Mouse (Mus musculus) hindbrain, embryonic 13.5 days (tissue): ENCODE results near the gene Sel1l3. TPM values are rescaled to one million over a fixed set of nuclear protein-coding genes. Genes with fewer than 3 reads are reported as not detected.

Experiments
- ATAC-seq: fragments of 200-750 bp; cut with Nextera tagmentation; 2 replicates; pipeline ENCODE4 v1.8.0; 2017; ENCODE audit warnings: moderate TSS enrichment; ENCODE audit not compliant: low FRiP score
- H3K27ac ChIP-seq: fragments of 300-500 bp; sonication (generic); 2 replicates; pipeline ENCODE4 v1.5.1; 2015; ENCODE audit warnings: inconsistent platforms, mild to moderate bottlenecking, moderate library complexity
- H3K27me3 ChIP-seq: fragments of 300-500 bp; sonication (generic); 2 replicates; pipeline ENCODE4 v1.6.1; 2015; ENCODE audit warnings: mild to moderate bottlenecking, inconsistent platforms
- H3K36me3 ChIP-seq: fragments of 300-500 bp; sonication (generic); 2 replicates; pipeline ENCODE4 v1.6.1; 2015; ENCODE audit warnings: mild to moderate bottlenecking, inconsistent platforms
- H3K4me1 ChIP-seq: fragments of 300-500 bp; sonication (generic); replicated peaks from 2 replicates; pipeline ENCODE4 v1.6.1; 2015; ENCODE audit warnings: inconsistent platforms
- H3K4me2 ChIP-seq: fragments of 300-500 bp; sonication (generic); 2 replicates; pipeline ENCODE4 v1.6.1; 2015; ENCODE audit warnings: inconsistent platforms, mild to moderate bottlenecking, moderate library complexity
- H3K4me3 ChIP-seq: fragments of 300-500 bp; sonication (generic); 2 replicates; pipeline ENCODE4 v1.5.1; 2015; ENCODE audit warnings: mild to moderate bottlenecking, inconsistent platforms
- H3K9ac ChIP-seq: fragments of 300-500 bp; sonication (generic); 2 replicates; pipeline ENCODE4 v1.6.1; 2015; ENCODE audit warnings: mild to moderate bottlenecking, inconsistent platforms
- H3K9me3 ChIP-seq: fragments of 300-500 bp; sonication (generic); 2 replicates; pipeline ENCODE4 v1.6.1; 2016; ENCODE audit warnings: inconsistent platforms
- WGBS: fragments of 180-500 bp; shearing (Covaris S2); methylation state at CpG from one replicate; pipeline ENCODE4 v1.1.7; 2015; 5-methylcytosine and 5-hydroxymethylcytosine counted together
- polyA plus RNA-seq: library from polyadenylated mRNA; unstranded; fragments of >200 nt; fragmentation: Nextera tagmentation; extraction: Ambion mirVana; gene quantifications from 2 replicates; pipeline ENCODE4 v1.2.1, GENCODE M21; 2015

Gene Sel1l3
- polyA plus RNA-seq, 1 experiment from 2014 or later: 5.2 TPM

- 40% methylated on average over 11 of the region's 11 CpGs for WGBS
- Histone ChIP-seq H3K36me3 (no peaks in the 10 kb centered on the region), H3K9ac (no peak overlapping the region), H3K4me3 (no peak overlapping the region), H3K4me1 (peaks cover 23% of the 10 kb centered on the region), H3K27me3 (no peaks in the 10 kb centered on the region), H3K4me2 (no peak overlapping the region), H3K9me3 (no peaks in the 10 kb centered on the region), H3K27ac (no peak overlapping the region)
- ATAC-seq: 0 out of 2 replicates have a peak, but pooled peaks have one; percentile 26
Measured at GRCm38 (mm10) chr5:53239831-53240440, 26.2 kb upstream of the Sel1l3 start.

GRCm38 (mm10) chr5:53239189-53239588 is 25.5 kb upstream of the Sel1l3 start:
- 92% methylated on average over 7 of the region's 7 CpGs for whole genome bisulfite sequencing
- ATAC-seq: no peak

GRCm38 (mm10) chr5:53238761-53239160 is 25.0 kb upstream of the Sel1l3 start:
- no peaks in the 10 kb centered on the region for H3K36me3 ChIP-seq
- H3K27me3 ChIP-seq: no peaks in the 10 kb centered on the region
- no peak overlapping the region for H3K9ac ChIP-seq
- WGBS: 71% methylated on average over 7 of the region's 7 CpGs
- no peak for ATAC-seq
- H3K9me3 ChIP-seq: no peaks in the 10 kb centered on the region
- H3K4me2 ChIP-seq: no peak overlapping the region
- H3K4me3 ChIP-seq: no peak overlapping the region
- H3K27ac ChIP-seq: no peak overlapping the region
- H3K4me1 ChIP-seq: peaks cover 23% of the 10 kb centered on the region

More at GRCm38 (mm10) chr5:53239189-53239588, 25.5 kb upstream of the Sel1l3 start:
- no peak overlapping the region for H3K27ac ChIP-seq
- no peaks in the 10 kb centered on the region for H3K27me3 ChIP-seq
- H3K9ac ChIP-seq: no peak overlapping the region
- H3K4me1 ChIP-seq: peaks cover 23% of the 10 kb centered on the region
- H3K4me3 ChIP-seq: no peak overlapping the region
- no peak overlapping the region for H3K4me2 ChIP-seq
- no peaks in the 10 kb centered on the region for H3K36me3 ChIP-seq
- no peaks in the 10 kb centered on the region for H3K9me3 ChIP-seq

GRCm38 (mm10) chr5:53236749-53237148 is 23.0 kb upstream of the Sel1l3 start:
- Histone ChIP-seq H3K27me3 (no peaks in the 10 kb centered on the region), H3K4me1 (peaks cover 17% of the 10 kb centered on the region), H3K27ac (no peak overlapping the region), H3K9me3 (no peaks in the 10 kb centered on the region), H3K4me3 (no peak overlapping the region), H3K4me2 (no peak overlapping the region), H3K9ac (no peak overlapping the region), H3K36me3 (no peaks in the 10 kb centered on the region)
- ATAC-seq: no peak
- WGBS: 89% methylated on average over 7 of the region's 8 CpGs

- no peaks in the 10 kb centered on the region for H3K27me3 ChIP-seq
- H3K36me3 ChIP-seq: no peaks in the 10 kb centered on the region
- no peaks in the 10 kb centered on the region for H3K9me3 ChIP-seq
- WGBS: 59% methylated on average over 5 of the region's 5 CpGs
- H3K9ac ChIP-seq: no peak overlapping the region
- H3K27ac ChIP-seq: no peak overlapping the region
- no peak for ATAC-seq
- H3K4me1 ChIP-seq: peaks cover 12% of the 10 kb centered on the region
- no peak overlapping the region for H3K4me2 ChIP-seq
- no peak overlapping the region for H3K4me3 ChIP-seq
Measured at GRCm38 (mm10) chr5:53236136-53236535, 22.4 kb upstream of the Sel1l3 start.

GRCm38 (mm10) chr5:53235551-53235950 is 21.8 kb upstream of the Sel1l3 start:
- peaks cover 11% of the 10 kb centered on the region for H3K4me1 ChIP-seq
- H3K36me3 ChIP-seq: no peaks in the 10 kb centered on the region
- H3K4me2 ChIP-seq: no peak overlapping the region
- 26% methylated on average over 4 of the region's 4 CpGs for WGBS
- no peaks in the 10 kb centered on the region for H3K27me3 ChIP-seq
- H3K27ac ChIP-seq: no peak overlapping the region
- no peak overlapping the region for H3K4me3 ChIP-seq
- ATAC-seq: no peak
- no peaks in the 10 kb centered on the region for H3K9me3 ChIP-seq
- no peak overlapping the region for H3K9ac ChIP-seq

GRCm38 (mm10) chr5:53230560-53230959 is 16.8 kb upstream of the Sel1l3 start:
- no peak overlapping the region for H3K4me2 ChIP-seq
- H3K4me3 ChIP-seq: no peak overlapping the region
- H3K9ac ChIP-seq: no peak overlapping the region
- no peaks in the 10 kb centered on the region for H3K27me3 ChIP-seq
- WGBS: 58% methylated on average over 4 of the region's 4 CpGs
- H3K27ac ChIP-seq: no peak overlapping the region
- no peak for ATAC-seq
- no peaks in the 10 kb centered on the region for H3K4me1 ChIP-seq
- H3K9me3 ChIP-seq: no peaks in the 10 kb centered on the region
- no peaks in the 10 kb centered on the region for H3K36me3 ChIP-seq

- 95% methylated on average over 13 of the region's 13 CpGs for WGBS
- H3K27me3 ChIP-seq: no peaks in the 10 kb centered on the region
- H3K36me3 ChIP-seq: no peaks in the 10 kb centered on the region
- H3K4me1 ChIP-seq: peaks cover 4% of the 10 kb centered on the region; the same call in 1 of the 2 replicates
- H3K27ac ChIP-seq: no peak overlapping the region
- ATAC-seq: no peak
- H3K4me2 ChIP-seq: no peak overlapping the region
- no peak overlapping the region for H3K4me3 ChIP-seq
- H3K9me3 ChIP-seq: no peaks in the 10 kb centered on the region
- no peak overlapping the region for H3K9ac ChIP-seq
Measured at GRCm38 (mm10) chr5:53225434-53225833, 11.7 kb upstream of the Sel1l3 start.

- H3K4me2 ChIP-seq: no peak overlapping the region
Measured at GRCm38 (mm10) chr5:53214801-53215200, 1.1 kb upstream of the Sel1l3 start.

GRCm38 (mm10) chr5:53214362-53214761 is 635 bp upstream of the Sel1l3 start:
- whole genome bisulfite sequencing: 9% methylated on average over 5 of the region's 5 CpGs
- H3K4me2 ChIP-seq: peak overlapping the region; percentile 97
- H3K9ac ChIP-seq: peak overlapping the region; percentile 88
- H3K27ac ChIP-seq: peak overlapping the region; percentile 80
- H3K4me1 ChIP-seq: peaks cover 47% of the 10 kb centered on the region
- H3K27me3 ChIP-seq: peaks cover 21% of the 10 kb centered on the region
- no peaks in the 10 kb centered on the region for H3K36me3 ChIP-seq
- ATAC-seq: peak; percentile 7; the same call in 1 of the 2 replicates
- peak overlapping the region; percentile 75 for H3K4me3 ChIP-seq
- H3K9me3 ChIP-seq: no peaks in the 10 kb centered on the region

More at GRCm38 (mm10) chr5:53214801-53215200, 1.1 kb upstream of the Sel1l3 start:
- 0% methylated on average over 1 of the region's 1 CpGs for WGBS
- Histone ChIP-seq H3K4me1 (peaks cover 43% of the 10 kb centered on the region), H3K27me3 (peaks cover 20% of the 10 kb centered on the region), H3K27ac (peak overlapping the region; percentile 80; the same call in 1 of the 2 replicates), H3K36me3 (no peaks in the 10 kb centered on the region), H3K9ac (no peak overlapping the region), H3K9me3 (no peaks in the 10 kb centered on the region), H3K4me3 (no peak overlapping the region)
- 0 out of 2 replicates have a peak, but pooled peaks have one; percentile 0 for ATAC-seq

GRCm38 (mm10) chr5:53212782-53213710 is 681 bp downstream of the Sel1l3 start:
- peak overlapping the region; percentile 75 for H3K4me3 ChIP-seq
- peaks cover 21% of the 10 kb centered on the region for H3K27me3 ChIP-seq
- ATAC-seq: peak; percentile 50
- no peaks in the 10 kb centered on the region for H3K9me3 ChIP-seq
- H3K36me3 ChIP-seq: no peaks in the 10 kb centered on the region
- peaks cover 48% of the 10 kb centered on the region for H3K4me1 ChIP-seq
- peak overlapping the region; percentile 88 for H3K9ac ChIP-seq
- peak overlapping the region; percentile 97 for H3K4me2 ChIP-seq
- peak overlapping the region; percentile 80 for H3K27ac ChIP-seq
- under 1% methylated on average over 39 of the region's 99 CpGs for WGBS

GRCm38 (mm10) chr5:53212087-53212781 is 1.5 kb downstream of the Sel1l3 start:
- no peaks in the 10 kb centered on the region for H3K36me3 ChIP-seq
- H3K4me2 ChIP-seq: peak overlapping the region; percentile 97
- WGBS: 24% methylated on average over 20 of the region's 20 CpGs
- peak overlapping the region; percentile 80 for H3K27ac ChIP-seq
- H3K9ac ChIP-seq: peak overlapping the region; percentile 88
- peaks cover 48% of the 10 kb centered on the region for H3K4me1 ChIP-seq
- H3K4me3 ChIP-seq: peak overlapping the region; percentile 75
- H3K9me3 ChIP-seq: no peaks in the 10 kb centered on the region
- H3K27me3 ChIP-seq: peaks cover 21% of the 10 kb centered on the region
- ATAC-seq: no peak
